Mouse (Mus musculus): Measurements from ENCODE around the gene Pkdrej.
"Not testable (repeated sequence)": the region's sequence is repeated elsewhere in the genome, so short reads cannot be mapped to it uniquely, and the experiment has no call there.

Gene Pkdrej

DNA sequence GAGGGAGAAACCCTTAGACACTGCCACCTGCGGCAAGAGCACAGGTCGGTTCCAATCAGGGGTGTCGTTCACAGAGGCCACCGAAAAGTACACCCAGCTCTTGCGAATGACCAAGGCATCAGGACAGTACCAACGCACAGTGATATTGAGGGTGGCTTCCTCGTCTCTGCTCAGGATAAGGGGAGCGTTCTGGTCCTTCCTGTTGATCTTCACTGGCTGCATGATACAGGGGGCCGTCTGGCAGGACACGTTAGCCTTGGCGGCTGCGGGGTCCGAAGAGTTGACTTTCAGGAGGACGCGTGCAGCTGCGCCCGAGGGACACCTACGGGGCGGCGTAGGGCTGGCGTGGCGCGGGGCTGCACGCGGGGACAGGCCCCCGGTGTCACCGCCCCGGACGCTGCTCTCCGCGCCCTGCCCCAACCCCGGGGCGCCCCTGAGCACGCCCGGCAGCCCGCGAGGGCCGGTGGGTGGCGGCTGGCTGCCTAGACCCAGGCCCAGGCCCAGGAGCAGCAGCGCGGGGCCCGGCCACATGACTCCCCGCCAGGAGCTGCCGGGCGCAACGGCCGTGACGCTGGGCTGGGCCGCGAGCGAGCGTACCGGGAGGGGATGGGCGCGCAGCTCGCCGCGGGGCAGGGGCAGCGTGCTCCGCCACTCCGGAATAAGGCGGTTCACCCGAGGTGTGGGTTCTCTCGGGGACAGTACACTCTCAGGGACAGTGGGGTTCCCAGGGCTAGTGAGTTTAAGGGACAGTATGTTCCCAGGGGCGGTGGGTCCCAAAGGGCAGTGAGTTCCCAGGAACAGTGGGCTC lies at the start of gene Pkdrej:
Gene Pkdrej (minus strand): TSS at position 532 of the 808 bp plus-strand sequence.
- DNase-seq (ENCODE audit: low spot score in 2 of 2), result no peak

DNA sequence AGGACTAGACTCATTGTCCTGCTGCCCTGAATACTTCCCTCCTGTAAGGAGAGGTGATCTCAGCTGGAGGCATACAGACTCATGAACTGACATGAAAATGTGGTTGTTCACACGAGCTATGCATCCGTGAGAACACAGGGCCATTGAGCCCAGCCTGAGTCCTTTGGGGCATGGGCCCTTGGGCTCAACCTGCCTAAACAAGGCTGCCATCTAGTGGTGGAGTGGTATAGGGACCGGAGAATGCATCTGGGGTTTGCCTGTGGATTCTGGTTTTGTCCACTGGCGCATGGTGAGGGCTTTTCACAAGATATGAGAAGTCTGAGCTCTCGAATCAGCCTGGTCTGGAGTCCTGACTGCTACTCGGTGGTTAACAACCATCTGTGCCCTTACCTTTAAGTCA lies 46.2 kb upstream of the Pkdrej start:
- DNase-seq (ENCODE audit: low spot score in 2 of 2), result peak; percentile 39 to 78

DNA sequence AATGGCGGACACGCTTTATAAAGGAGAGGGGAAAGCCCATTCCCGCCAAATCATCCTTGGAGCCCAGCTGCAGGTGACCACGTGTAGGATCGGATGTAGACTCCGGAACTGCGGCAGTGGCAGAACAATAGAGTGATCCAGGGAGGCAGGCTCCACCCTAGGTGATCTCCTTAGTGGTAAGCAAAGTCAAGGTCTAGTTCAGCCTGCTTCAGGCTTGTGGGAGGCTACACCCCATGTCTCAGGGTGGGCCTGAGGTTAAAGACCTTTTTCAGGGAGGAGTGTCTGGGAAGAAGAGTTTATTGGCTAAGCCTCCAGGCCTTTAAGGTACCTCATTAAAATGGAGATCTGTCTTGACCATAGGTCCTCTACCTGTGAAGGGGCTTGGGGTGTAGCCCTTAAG lies 44.4 kb upstream of the Pkdrej start:
- DNase-seq (ENCODE audit: low spot score in 2 of 2), result not testable (repeated sequence)

DNA sequence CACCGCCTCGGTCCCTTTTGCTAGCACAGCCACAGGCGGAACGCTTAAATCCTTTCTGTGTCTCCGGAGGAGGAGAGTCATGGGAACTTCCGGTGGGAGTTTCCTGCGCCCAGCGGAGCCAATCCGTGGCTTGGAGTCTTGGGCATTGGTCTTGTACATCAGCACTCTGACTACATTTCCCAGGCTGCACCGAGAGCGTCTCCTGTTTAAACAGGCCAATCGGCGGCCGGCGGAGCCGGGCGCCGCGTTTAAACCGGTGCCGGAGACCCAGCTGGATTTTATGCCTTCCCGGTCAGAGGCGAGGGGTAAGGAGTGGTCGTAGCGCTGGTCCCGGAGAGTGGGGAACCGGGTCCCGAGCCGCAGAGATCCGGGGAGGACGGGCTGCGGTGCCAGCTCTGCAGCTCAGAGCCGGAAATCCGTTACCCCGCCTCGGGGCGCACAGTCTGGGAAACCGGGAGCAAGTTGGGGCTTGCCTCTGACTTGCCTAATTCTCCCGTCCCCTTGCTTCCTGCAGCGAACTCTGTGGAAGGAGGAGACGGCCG lies 38.0 kb upstream of the Pkdrej start, which contains the start of gene Gtse1:
Gene Gtse1 (plus strand): TSS at position 256 of the 542 bp plus-strand sequence.
- DNase-seq (ENCODE audit: low spot score in 2 of 2), result peak; percentile 90

DNA sequence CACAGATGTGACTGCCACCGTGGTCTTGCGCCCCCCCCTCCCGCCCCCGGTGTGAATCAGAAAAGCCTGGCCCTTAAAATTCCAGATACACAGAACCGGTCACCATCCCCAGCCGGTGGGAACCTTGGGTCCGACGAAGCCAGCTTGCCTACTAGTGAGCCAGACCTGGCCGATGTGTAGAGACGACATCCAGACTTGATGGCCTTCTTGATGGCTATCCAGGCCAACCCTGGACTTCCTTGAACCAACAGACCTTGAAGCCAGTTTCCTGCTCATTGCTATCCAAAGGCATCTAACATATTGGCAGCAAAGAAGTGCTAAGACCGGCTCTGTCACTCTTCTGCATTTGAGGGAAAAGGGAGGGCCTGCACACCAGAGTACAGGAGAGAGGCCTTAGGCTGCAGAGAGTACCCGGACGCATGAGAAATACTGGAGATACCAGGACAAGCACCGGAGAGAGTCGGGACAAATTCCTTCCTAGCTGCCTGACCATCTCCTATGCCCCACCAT lies 37.5 kb upstream of the Pkdrej start:
- DNase-seq (ENCODE audit: low spot score in 2 of 2), result peak in 1 of 2 experiments; percentile 16

DNA sequence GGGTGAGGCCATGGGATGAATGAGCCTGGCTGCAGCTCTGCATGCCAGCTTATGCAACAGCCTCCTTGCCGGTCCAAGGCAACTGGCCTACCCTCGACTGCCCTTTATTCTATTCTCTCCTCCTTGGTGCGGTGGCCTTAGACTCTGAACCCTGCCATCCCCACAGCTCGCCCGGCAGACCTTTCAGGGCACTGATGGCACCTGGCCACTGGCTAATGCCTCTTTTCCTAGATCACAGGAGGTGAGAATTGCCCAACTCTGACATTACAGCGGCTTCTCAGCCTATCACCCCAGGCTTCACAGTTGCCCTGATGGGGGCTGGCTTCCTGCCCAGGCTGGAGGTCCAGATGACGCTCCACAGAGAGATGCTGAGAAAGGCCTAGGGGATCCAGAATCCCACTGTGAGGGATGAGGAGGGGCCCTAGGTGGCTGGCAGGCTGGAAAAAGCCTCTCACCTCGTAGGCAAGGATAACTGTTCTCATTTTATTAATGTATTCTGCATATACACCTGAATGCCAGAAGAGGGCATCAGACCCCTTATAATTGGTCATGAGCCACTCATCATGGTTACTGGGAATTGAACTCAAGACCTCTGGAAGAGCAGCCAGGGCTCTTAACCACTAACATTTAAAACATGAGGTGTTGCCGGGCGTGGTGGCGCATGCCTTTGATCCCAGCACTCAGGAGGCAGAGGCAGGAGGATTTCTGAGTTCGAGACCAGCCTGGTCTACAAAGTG lies 30.3 kb upstream of the Pkdrej start:
- DNase-seq (ENCODE audit: low spot score in 2 of 2), result no peak

DNA sequence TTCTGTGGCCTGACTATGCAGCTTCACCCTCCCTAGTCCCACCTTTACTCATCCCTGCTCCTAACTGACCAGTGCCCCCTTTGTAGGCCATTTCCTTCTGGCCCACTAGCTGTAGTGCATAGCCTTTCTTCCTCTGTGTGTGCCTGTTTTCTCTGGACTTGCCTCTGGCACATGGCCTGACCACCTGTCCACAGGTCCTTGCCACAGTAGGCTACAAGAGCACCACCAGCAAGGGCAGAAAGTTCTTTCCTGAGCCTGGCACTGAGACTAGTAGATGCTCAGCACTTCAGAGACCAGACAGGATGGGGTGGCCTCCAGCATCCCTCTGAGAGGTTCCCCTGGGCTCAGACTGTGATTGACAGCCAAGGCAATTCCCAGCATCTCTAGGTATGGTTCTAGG lies 23.5 kb upstream of the Pkdrej start:
- no peak for DNase-seq (ENCODE audit: low spot score in 2 of 2)

DNA sequence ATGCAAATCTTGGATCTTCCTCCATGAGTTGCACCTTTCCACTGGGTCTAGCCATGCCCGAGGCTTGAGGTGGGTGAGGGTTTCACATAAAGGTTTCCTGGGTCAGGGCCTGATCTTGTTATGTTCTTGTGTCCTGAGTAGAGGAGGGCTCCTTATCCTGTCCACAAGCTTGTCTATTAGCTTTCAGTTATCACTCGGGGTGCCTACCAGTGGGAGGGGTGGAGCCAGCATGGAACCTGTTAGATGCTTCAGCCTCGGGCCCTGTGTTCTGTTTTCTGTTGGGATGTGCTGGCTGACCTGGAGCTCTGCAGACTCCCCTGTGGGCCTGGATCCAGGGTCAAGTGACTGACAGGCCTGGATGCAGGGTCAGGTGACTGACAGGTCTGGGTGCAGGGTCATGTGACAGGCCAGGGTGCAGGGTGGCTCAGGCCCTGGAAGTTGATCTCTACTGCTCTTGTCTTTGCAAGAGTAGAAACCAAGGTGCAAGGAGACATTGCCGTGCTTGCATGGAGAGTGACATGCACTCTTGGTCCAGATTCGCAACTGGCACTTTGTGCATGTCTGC lies 20.3 kb upstream of the Pkdrej start:
- no peak for DNase-seq (ENCODE audit: low spot score in 2 of 2)

DNA sequence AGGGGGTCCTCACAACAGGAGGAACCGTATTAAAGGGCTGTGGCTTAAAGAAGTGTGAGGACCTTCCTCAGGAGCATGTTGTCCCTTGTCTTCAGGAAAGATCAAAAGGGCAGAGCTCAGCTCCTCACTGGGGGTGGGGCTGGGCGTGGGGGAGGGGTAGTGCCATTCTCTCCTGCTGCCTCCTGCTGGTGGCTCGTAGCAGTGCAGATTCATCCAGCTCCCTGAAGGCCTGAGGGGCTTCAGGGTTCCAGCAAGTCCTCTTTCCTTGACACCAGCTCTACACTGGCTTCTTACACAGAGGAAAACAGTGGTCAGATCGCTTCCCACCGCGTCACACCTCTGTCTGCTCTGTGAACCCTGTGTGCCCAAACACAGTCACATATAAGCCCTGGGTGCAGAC lies 19.4 kb upstream of the Pkdrej start:
- DNase-seq (ENCODE audit: low spot score in 2 of 2), result peak; percentile 16 to 67

DNA sequence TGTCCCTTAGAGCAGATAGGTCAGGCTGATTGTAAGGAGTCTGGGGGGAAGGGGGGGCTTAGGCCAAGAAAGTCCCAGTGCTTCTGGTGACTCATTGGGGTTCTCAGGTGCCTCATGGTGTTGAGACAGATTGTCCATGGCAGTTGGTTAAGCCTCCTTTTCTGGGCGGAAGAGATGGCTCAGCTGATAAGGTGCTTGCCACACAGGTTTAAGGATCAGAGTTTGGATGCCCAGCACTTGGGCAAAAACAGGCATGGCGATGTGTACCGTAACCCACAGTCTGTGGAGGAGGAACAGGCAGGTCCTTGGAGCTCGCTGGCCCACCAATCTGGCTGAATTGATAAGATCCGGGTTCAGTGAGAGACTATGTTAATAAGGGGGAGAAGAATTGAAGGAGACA lies 15.4 kb upstream of the Pkdrej start:
- no peak for DNase-seq (ENCODE audit: low spot score in 2 of 2)

DNA sequence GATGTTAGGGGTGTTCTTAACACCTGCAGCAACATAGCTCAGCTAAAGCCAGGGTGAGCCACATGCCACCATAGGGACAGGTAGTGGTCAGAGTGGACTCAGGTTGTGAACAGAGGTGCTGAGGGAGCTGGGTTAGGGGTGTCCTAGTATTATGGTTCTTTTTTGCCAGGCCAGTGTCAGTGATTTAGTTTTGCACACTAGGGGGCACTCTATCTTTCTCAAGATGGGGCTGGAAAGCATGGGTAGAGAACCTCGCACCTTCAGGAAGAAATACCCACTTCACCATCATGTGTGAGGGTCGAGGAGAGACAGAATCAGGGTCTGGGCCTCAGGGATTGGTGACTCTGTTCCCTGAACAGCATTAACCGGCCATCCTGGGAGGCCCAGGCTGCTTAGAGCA lies 13.8 kb upstream of the Pkdrej start:
- peak in 1 of 2 experiments; percentile 25 for DNase-seq (ENCODE audit: low spot score in 2 of 2)

DNA sequence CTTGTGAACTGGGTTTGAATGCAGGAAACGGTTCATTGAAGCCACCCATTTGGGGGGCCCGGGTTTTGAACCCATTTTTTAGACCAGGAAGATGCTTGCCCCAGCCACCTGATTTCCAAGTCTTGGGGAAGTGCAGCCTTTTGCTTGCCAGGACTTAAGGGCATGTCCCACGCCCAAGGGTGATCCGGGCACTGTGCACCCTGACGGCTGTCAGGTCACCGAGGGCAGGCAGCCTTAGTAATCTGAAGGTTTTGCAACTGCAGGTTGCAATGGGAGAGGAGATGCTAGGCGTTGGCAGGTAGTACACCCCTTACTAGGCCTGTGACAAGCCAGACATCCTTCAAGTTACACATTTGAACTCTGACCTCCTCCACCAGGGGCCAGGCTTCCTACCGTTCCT lies 11.1 kb upstream of the Pkdrej start:
- no peak for DNase-seq (ENCODE audit: low spot score in 2 of 2)

DNA sequence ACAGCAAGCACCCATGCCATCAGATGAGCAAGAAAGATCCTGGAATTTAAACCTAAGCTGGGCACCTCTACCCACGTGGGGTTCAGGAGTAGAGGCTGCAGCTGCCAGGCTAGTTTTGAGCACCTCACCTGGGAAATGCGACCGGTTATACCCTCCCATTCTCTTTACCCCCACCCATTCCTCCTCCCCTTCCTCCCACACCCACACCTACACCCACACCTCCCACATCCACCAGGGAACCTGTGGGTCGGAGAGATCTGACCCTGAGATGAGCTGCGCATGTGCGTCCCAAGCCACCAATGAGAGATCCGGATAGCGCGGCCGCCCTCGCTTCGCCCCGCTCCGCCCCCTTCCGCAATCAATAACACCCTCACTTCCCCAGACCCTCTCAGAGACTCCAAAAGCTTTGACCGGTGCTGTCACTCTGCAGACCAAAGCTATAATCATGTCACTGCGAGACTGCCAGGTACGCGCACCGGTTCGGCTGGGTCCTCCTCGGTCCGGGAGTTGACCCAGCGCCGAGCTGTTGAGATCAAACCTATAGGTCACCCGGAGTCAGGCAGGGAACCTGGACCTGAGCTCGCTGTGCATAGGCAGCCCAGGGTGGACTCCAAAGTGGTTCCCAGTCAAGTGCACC lies 10.5 kb upstream of the Pkdrej start, which contains the start of gene Ttc38:
Gene Ttc38 (plus strand): TSS at position 353 of the 637 bp plus-strand sequence.
- DNase-seq (ENCODE audit: low spot score in 2 of 2), result peak; percentile 69 to 74

DNA sequence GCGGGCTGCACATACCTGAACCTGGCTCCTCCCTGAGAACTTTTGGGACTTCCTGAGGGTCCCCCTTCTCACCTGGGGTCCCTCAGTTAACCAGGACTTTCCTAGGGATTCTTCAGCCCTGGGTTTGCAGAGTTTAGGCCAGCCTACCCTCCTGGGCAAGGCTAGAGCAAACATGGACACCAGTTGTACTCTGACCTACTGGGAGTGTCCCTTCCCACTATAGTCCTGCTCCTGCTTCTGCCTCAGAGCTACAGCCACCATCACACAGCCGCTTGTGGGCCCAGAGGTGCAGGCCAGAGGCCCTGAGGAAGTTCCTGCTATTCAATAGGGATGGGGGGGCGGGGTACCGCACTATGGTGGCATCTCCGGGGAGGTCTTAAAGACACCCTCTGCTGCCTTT lies 7.9 kb upstream of the Pkdrej start:
- DNase-seq (ENCODE audit: low spot score in 2 of 2), result no peak

DNA sequence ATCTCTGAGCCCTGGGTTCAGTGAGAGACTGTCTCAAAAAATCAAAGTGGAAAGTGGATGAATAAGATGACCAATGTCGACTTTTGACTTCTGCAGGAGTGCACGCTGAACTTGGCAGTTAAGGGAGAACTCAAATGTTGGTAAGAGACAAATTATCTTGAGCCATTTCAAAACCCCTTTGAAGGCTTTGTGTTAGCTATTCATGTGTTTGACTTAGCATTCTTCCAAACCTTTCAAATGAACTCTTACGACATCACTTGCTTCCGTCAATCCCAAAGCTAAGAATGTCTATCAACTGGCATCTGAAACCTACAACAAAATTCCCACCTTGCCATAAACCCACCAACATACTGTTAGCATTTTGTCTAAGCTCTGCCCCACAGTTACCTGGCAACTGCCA lies 6.5 kb upstream of the Pkdrej start:
- DNase-seq (ENCODE audit: low spot score in 2 of 2), result no peak

DNA sequence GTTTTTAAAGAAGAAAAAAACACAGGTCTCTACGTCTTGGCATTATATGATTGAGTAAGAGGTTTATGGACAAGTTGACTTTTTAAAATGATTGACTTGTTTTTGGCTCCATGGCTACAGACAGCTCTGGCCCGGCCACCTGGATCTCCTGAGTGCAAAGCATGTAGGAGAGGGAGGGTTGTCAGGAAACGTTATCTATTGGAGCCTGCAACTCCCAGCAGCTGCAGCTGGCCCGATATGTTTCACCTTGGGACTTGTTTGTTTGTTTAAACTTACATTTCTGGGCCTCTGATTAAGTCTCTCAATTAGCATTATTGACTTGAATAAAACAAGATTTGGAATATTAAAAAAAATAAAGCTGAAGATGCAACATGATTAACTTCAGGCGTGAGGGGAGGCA lies 5.1 kb upstream of the Pkdrej start:
- DNase-seq (ENCODE audit: low spot score in 2 of 2), result no peak

DNA sequence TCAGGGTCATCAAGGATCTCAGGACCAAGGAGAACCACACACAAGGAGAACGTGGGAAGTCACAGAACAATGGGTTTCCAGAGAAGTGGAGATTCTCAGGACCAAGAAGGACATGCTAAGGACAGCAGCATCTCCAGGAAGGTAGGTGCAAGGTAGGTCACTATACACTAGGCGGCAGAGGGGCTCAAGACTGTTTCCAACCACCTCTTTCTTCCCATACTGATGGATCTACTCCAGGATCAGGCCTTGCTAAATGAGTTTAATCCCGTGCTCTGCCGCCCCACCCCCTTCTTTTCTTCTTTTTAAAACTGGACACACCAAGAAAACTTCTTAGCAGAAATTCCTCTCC lies 451 bp upstream of the Pkdrej start:
- DNase-seq (ENCODE audit: low spot score in 2 of 2), result no peak

DNA sequence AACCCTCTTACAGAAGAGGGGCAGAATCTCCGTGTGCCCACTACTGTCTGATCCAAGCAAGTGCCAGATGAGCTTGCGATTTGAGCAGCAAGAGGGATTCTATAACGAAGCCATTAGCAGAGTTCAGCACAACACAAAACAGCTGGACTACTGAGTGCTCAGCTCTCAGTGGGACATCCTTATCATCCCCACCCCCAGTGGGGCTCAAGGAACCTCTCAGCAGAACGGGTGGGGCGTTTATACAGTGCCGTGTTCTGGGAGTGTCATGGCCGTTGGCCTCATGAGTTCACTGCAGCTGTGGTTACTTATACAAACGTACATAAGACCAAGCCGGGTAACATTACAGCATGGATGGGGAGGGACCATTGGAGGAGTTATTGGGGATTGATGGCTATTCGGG lies 8.1 kb downstream of the Pkdrej start:
- no peak for DNase-seq (ENCODE audit: low spot score in 2 of 2)

DNA sequence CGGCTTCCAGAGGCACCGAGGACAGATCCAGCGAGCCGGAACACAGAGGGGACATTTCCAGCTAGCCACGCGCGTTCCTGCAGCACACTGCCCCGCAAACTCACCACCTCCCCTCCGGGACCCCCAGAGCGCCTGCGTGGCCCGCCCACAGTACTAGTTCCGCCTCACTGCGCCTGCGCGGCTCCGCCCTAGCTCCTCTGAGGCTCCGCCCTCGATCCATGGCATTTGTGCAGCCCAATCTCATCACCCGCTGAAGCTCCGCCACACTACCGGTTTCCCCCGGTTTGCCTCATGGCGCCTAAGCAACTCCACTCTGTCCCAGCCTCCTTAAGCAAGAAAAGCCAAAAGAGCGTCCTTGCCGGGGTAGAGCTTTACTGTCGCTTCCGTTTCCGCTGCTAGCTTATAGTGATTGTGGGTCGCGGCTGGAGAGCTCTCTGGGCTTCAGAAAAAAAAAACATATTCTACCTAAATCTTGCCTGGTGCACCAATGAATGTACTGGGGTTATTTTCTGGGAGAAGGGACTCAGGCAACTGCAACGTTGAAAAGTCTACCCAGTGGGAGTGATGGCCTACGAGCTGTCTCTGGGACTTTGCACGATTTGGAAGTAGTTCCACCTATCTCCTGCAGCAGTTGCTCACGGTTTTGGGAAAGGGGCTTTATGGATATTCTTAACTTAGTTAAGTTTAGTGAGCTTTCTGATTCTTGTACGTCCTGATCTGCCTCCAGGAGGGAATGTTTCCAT lies 9.8 kb downstream of the Pkdrej start, which contains the start of gene Cdpf1:
Gene Cdpf1 (minus strand): TSS at position 163 of the 743 bp plus-strand sequence.
- DNase-seq (ENCODE audit: low spot score in 2 of 2), result peak; percentile 98 to 99

DNA sequence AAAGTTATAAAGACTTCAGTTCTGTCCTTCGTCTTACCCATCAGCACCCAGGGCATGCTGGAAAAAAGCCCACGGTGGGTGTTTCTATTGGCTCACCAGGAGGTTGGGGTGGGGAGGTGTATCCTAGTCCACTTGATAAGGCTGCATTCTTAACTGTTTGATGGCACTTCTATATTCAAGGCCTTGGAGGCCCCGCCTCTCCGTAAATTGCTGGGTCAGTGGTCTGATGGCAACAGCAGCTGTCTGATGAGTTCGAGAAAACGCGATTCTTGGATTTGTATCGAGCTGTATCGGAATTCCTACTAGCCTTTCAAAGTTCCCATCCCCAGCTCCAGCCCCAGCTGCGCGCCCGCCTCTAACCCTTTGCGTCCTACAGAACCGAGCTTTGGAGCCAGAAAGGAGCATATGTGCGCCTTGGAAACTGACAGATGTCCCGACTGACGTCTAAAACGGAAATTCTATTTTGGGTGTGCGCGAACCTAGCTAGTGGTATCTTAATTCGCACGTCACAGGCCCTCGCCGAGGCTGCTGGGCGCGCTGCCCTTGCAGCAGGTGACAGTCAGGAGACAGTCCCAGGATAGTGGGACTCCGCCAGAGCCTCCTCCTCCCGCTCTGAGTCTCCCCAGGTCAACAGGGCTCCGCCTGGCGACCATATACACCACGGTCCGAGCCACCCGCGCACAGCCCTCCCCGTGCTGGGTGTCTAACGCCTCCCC lies 10.6 kb downstream of the Pkdrej start:
- DNase-seq (ENCODE audit: low spot score in 2 of 2), result peak in 1 of 2 experiments; percentile 17

Measured in thymus, postnatal 10 days (tissue).